Mouse (Mus musculus) spleen, adult 12 weeks (tissue): Measurements from ENCODE around the gene Lsm2.
"Not testable (repeated sequence)": the region's sequence is repeated elsewhere in the genome, so short reads cannot be mapped to it uniquely, and the experiment has no call there.

Source experiments
- DNase-seq: peaks from one replicate; pipeline ENCODE4 v3.0.0; 2022; ENCODE audit warnings: low spot score

Gene Lsm2

GRCm38 (mm10) chr17:35031272-35031671 is 49.6 kb downstream of the Lsm2 start:
- no peak for DNase-seq

- DNase-seq: no peak
Observed at GRCm38 (mm10) chr17:35031880-35032279, 50.2 kb downstream of the Lsm2 start.

DNA sequence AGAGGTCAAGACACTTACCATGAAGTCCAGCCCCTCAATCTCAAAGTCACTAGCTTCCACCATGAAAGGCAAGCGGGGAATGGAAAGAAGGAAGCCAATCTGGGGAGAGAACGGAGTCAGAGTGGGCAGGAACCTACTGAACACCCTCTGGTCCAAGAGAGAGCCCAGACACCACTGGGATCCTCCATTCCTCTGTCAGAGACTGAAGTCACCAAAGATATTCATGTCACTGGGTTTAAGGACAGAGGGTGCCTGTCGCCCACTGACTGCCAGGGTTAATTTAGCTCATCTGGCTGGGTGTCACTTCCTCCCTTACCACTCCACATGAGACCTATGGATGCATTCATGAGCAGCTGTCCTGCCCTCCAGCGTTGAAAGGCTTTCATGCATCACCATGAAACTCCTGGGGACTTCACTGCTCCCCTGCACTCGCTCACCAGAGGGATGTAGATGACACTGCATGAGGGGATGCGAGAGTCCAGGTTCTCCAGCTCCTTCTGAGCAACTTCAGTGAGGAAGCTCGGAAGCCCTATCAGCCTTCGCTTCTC is 50.7 kb downstream of the Lsm2 start:
- no peak for DNase-seq

DNA sequence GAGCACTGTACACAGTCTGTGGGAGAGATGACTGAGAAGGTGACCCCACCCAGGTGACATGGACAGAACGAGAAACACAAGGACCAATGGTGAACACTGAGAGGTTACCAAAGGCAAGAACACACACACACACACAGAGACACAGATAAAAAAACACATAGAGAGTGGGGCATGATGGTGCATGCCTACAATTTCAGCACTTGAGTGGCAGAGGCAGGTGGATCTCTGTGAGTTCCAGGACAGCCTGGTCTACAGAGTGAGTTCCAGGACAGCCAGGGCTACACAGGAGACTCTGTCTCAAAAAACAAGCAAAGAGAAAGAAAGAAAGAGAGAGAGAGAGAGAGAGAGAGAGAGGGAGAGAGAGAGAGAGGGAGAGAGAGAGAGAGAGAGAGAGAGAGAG is 52.0 kb downstream of the Lsm2 start:
- not testable (repeated sequence) for DNase-seq

- DNase-seq: no peak
Observed at GRCm38 (mm10) chr17:35034896-35035295, 53.2 kb downstream of the Lsm2 start.
